Mouse (Mus musculus) kidney, postnatal 25 days (tissue): ENCODE measurements around the gene Dmpk.
"Not testable (repeated sequence)": the region's sequence is repeated elsewhere in the genome, so short reads cannot be mapped to it uniquely, and the experiment has no call there.

Experiments
- DNase-seq, 2 experiments: peaks; one replicate each; pipeline ENCODE4 v3.0.0; 2021; ENCODE audit warnings: mixed read lengths in 2 of 2

Gene Dmpk

GRCm38 (mm10) chr7:19083701-19084100 lies at the start of gene Dmpk:
Dmpk (plus strand) TSS chr7:19083849.
- DNase-seq = peak in 1 of 2 experiments; percentile 39

DNA sequence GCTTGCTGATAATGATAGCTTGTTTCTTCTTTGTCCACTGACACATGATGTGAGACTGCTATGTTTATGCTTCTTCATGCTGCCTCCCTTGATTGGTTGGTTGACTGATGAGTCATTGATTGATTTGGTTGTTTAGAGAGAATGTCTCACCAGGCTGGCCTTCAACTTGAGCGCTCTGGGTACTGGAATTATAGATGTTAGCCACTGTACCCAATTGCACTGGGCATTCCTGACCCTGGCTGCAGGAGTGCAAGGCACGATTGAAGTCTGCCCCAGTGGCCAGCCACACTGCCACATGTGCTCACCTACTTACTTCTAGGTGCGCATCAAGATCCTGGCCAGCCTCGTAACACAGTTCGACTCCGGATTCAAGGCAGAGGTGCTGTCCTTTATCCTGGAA lies 39.0 kb upstream of the Dmpk start:
- no peak for DNase-seq

DNA sequence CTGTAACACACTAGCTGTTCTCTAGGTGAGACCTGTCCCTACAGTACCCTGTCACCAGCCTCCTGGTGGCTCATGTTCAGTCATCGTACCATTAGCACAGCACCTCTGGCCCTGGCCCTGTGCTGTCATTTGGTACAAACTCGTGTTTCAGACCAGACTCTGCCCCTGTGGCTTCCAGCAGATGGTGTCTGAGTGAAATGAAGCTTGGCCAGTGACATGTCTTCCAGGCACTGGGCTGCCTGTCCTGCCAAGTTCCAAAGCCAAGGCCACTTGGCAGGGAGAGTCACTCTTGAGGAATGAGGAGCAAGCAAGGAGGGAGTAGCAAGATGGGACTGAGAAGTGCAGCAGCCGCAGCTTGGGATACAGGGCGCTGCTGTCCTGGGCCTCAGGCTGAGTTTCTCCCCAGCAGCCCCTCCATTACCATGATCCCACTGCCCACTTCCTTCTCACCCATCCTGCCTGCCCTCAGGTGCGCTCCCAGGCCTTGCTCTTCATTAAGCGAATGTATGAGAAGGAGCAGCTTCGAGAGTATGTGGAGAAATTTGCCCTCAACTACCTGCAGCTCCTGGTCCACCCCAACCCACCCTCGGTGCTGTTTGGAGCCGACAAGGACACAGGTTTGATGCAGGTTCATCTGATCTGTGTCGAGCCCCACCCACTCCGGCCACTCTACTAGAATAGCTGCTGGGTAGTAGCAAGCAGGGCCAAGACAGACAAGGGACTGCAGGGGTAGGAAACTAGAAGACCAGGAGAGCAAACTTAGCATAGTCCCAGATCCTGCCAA lies 37.2 kb upstream of the Dmpk start:
- DNase-seq = no peak

DNA sequence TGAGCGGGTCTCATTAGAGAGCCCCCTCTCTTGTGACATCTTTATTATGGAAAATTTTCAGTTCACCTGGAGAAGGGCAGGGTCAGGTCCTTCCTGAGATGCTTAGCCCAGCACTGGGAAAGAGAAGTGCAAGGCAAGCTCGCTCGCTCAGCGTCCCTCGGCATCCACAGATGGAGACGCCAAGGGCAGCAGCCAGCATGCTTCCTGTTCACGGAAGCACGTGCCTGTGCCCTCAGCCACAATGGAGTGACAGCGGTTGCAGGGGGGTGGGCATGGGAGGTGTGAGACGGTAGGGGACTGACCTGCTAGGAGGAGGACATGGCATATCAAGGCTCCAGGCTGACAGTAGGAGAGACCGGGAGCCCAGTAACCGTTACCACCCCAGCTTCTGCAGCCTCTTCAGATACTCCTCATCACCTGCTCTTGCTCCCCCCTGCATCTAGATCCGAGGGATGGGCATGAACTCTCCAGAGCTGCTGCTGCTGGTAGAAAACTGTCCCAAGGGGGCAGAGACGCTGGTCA lies 35.6 kb upstream of the Dmpk start:
- DNase-seq = no peak

GRCm38 (mm10) chr7:19049252-19049651 lies 34.4 kb upstream of the Dmpk start:
- DNase-seq = no peak

DNA sequence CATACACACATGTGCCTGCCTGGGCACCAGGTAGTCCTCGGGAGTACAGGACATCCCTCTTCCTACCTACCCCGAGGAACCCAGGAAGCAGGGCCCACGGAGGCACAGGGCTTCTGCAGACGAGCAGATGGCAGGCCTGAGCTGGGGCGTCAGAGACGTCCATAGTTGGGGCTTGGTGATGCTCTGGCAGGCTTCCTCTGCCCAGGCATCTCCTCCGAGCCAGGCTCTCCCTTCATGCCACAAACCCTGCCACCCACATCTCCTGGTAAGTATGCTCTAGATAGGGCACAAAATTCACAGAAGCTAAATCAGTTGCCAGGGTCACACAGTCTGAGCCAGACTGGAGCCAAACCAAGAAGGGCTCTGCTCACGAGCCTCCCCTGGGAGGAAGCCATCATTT lies 33.5 kb upstream of the Dmpk start:
- DNase-seq = no peak

- DNase-seq = peak in 1 of 2 experiments; percentile 10
Observed at GRCm38 (mm10) chr7:19051161-19051560, 32.5 kb upstream of the Dmpk start.

DNA sequence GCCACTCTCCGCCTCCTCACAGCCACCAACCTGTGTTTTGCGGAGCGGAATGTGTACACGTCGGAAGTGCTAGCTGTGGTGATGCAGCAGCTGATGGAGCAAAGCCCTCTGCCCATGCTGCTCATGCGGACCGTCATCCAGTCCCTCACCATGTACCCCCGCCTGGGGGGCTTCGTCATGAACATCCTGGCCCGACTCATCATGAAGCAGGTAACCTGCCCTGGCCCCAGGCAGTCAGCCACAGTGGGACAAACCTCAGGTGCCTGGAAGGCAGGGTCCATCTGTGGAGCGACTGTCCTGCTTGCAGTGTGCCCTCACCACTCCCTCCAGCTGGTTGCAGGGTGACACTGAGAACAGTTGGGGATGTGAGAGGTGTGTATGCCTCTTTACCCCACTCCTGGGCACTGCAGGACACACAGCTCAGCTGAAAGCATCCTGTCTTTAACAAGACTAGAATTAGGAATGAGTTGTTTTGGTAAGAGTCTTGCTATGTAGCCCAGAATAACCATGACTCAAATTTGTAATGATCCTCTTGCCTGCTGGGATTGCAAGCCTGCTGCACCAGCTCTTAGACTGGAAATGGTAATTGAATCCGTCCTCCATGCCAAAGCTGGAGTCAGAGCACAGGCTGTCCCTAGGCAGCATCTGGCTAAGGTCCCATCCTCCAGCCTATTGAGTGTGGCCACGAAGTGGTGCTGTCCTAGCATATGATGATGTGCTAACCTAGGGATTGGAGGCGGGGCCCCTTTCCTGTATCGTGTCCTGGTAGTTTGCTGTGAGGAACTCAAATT lies 31.1 kb upstream of the Dmpk start:
- DNase-seq = no peak

DNA sequence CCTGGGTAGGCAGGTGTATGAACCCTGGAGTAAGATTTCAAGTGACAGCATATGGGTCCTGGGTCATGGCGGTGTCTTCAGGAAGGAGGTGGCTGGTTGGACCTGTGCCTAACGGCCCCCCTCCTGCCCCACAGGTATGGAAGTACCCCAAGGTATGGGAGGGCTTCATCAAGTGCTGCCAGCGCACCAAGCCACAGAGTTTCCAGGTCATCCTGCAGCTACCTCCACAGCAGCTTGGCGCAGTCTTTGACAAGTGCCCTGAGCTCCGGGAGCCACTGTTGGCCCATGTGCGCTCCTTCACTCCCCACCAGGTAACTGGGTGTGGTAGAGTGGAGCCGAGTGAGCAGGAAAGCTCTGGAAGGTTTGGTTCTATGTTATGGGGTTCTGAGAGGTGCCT lies 30.5 kb upstream of the Dmpk start:
- no peak for DNase-seq

DNA sequence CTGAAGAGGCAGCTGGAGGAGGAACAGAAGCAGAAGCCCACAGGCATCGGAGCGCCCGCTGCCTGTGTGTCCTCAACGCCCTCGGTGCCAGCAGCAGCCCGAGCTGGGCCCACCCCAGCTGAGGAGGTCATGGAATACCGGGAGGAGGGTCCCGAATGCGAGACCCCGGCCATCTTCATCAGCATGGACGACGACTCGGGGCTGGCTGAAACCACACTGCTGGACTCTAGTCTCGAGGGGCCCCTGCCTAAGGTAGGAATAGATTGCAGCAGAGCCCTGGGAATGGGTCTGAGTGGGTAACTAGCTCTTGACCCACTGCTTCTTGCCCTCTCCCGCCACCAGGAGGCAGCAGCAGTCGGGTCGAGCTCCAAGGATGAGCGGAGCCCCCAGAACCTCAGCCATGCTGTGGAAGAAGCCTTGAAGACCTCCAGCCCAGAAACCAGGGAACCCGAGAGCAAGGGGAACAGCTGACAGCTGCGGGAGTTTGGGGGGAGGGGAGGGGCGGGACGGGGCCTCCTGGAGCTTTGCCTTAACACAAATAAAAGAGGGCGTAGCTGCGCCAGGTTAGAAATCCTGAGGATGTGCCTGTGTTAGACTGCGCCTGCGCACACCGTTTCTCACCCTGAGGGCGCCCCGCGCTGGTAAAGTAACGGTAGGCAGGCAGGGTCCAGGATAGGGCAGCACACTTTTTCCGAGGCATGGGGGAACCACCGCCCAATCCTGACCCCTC lies 29.4 kb upstream of the Dmpk start, which contains the start of gene Rsph6a:
TSS of gene Rsph6a (plus strand) at position 644 of the 730 bp plus-strand sequence.
- peak in 1 of 2 experiments; percentile 28 for DNase-seq

DNA sequence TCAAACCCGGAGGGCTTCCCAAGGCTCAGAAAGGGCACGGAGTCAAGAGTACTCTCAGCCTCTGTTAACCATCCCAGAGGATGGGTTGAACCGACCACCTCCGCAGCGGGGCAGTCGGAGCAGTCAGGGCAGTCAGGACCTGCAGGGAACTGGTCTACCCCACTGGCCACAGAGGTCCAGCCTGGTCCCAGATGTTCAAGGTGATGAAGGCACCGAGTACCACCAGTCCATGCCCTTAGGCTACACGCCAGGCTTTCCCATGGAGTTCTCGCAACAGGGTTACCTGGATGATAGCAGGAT lies 28.9 kb upstream of the Dmpk start:
- no peak for DNase-seq

- no peak for DNase-seq
Observed at GRCm38 (mm10) chr7:19055108-19055507, 28.5 kb upstream of the Dmpk start.

- DNase-seq = no peak
Observed at GRCm38 (mm10) chr7:19057405-19057804, 26.2 kb upstream of the Dmpk start.

DNA sequence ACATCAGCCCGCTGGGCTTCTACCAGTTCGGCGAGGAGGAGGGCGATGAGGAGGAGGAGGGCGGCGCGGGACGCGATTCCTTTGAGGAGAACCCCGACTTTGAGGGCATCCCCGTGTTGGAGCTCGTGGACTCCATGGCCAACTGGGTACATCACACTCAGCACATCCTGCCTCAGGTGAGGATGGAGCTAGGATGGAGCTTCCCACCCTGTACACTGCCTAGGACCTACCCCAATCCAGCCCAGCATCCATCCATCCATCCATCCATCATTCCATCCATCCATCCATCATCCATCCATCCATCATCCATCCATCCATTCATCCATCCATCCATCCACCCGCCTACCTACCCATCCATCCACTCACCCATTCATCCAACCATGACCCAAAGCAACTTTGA lies 17.8 kb upstream of the Dmpk start:
- DNase-seq = no peak

DNA sequence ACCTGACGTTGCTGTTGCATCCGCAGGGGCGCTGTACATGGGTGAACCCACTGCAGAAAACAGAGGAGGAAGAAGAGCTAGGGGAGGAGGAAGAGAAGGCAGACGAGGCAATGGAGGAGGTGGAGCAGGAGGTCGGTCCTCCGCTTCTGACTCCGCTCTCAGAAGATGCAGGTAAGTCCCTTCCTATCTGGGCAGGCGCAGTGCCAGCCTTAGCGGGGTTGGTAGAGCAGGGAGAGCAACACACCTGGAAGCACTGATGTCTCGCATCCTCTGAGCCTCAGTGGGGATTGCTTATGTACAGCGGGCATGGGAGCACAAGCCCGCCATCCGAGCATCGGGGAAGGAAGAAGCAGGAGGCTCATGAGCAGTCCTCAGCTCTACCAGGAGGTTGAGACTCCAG lies 16.6 kb upstream of the Dmpk start:
- peak in 1 of 2 experiments; percentile 30 for DNase-seq

- DNase-seq = peak in 1 of 2 experiments; percentile 34
Observed at GRCm38 (mm10) chr7:19067935-19068334, 15.7 kb upstream of the Dmpk start.

- peak; percentile 74 to 88 for DNase-seq
Observed at GRCm38 (mm10) chr7:19068707-19069106, 14.9 kb upstream of the Dmpk start.

DNA sequence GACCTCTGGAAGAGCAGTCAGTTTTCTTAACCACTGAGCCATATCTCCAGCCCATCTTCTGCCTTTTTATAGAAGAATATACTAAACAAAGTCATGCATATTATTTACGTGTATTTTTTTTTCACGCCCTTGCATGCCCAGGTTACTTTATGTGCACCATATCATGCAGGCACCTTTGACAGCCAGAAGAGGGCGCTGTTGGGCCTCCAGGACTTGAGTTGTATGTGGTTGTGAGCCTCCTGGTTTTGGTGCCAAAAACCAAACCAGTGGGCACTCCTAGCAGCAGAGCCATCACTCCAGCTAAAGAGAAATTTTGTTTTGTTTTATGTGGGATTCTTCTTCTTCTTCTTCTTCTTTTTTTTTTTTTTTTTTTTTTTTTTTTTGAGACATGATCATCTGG lies 14.1 kb upstream of the Dmpk start:
- DNase-seq = peak in 1 of 2 experiments; percentile 33

- not testable (repeated sequence) for DNase-seq
Observed at GRCm38 (mm10) chr7:19071024-19071423, 12.6 kb upstream of the Dmpk start.

GRCm38 (mm10) chr7:19073504-19073903 lies 10.1 kb upstream of the Dmpk start:
- peak; percentile 54 to 68 for DNase-seq

DNA sequence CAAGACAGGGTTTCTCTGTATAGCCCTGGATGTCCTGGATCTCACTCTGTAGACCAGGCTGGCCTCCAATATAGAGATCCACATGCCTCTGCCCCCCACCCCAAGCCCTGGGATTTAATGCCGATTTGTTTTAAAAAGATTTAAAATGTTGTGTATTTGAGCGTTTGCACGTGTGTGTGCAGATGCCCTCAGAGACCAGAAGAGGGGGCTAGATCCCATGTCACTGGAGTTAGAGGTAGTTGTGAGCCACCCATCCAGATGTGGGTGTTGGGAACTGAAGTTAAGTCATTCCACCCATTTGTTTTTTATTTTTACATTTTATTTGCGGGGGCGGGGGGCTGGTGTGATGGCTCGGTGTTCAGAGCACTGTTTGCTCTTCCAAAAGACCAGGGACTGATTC lies 9.2 kb upstream of the Dmpk start:
- DNase-seq = no peak

- no peak for DNase-seq
Observed at GRCm38 (mm10) chr7:19075231-19075630, 8.4 kb upstream of the Dmpk start.
